Mouse (Mus musculus) kidney, embryonic 16.5 days (tissue): Measurements from ENCODE around the gene Pdzrn3. TPM values are rescaled to one million over a fixed set of nuclear protein-coding genes. Genes with fewer than 3 reads are reported as not detected.

Experiments used
- ATAC-seq: fragments of 200-750 bp; cut with Nextera tagmentation; 2 replicates; pipeline ENCODE4 v1.8.0; 2017; ENCODE audit warnings: moderate TSS enrichment; ENCODE audit not compliant: low FRiP score, low TSS enrichment
- H3K27ac ChIP-seq: fragments of 300-500 bp; sonication (generic); 2 replicates; pipeline ENCODE4 v1.5.1; 2014; ENCODE audit warnings: low read length
- H3K27me3 ChIP-seq: fragments of 300-500 bp; sonication (generic); 2 replicates; pipeline ENCODE4 v1.6.1; 2014; ENCODE audit warnings: low read length, control low read depth, mixed read lengths; ENCODE audit not compliant: insufficient read depth
- H3K36me3 ChIP-seq: fragments of 300-500 bp; sonication (generic); 2 replicates; pipeline ENCODE4 v1.6.1; 2014; ENCODE audit warnings: low read length, control low read depth, mixed read lengths; ENCODE audit not compliant: insufficient read depth
- H3K4me1 ChIP-seq: fragments of 300-500 bp; sonication (generic); 2 replicates; pipeline ENCODE4 v1.6.1; 2014; ENCODE audit warnings: low read length, control low read depth, mixed read lengths; ENCODE audit not compliant: insufficient read depth
- H3K4me2 ChIP-seq: fragments of 300-500 bp; sonication (generic); replicated peaks from 2 replicates; pipeline ENCODE4 v1.6.1; 2014; ENCODE audit warnings: low read depth, low read length
- H3K4me3 ChIP-seq: fragments of 300-500 bp; sonication (generic); 2 replicates; pipeline ENCODE4 v1.5.1; 2014; ENCODE audit warnings: mild to moderate bottlenecking, low read length
- H3K9ac ChIP-seq: fragments of 300-500 bp; sonication (generic); replicated peaks from 2 replicates; pipeline ENCODE4 v1.6.1; 2014; ENCODE audit warnings: low read length
- H3K9me3 ChIP-seq: fragments of 300-500 bp; sonication (generic); 2 replicates; pipeline ENCODE4 v1.6.1; 2016; ENCODE audit warnings: low read length, control low read depth
- WGBS: fragments of 180-500 bp; shearing (Covaris S2); extraction: QIAGEN DNeasy Blood & Tissue Kit; methylation state at CpG from one replicate; pipeline ENCODE4 v1.1.7; 2014; 5-methylcytosine and 5-hydroxymethylcytosine counted together
- polyA plus RNA-seq: library from polyadenylated mRNA; unstranded; fragments of >200 nt; fragmentation: Nextera tagmentation; extraction: Ambion mirVana; gene quantifications from 2 replicates; pipeline ENCODE4 v1.2.1, GENCODE M21; 2015

Pdzrn3 gene
- polyA plus RNA-seq, 1 experiment from 2014 or later, result 8.7 TPM

GRCm38 (mm10) chr6:101271378-101272135 lies 106.1 kb downstream of the Pdzrn3 start:
- 23% methylated on average over 15 of the region's 15 CpGs for WGBS

GRCm38 (mm10) chr6:101270095-101270826 lies 107.4 kb downstream of the Pdzrn3 start:
- Histone ChIP-seq H3K4me3 (no peak overlapping the region), H3K36me3 (no peaks in the 10 kb centered on the region), H3K27me3 (no peaks in the 10 kb centered on the region), H3K4me2 (no peak overlapping the region), H3K9me3 (no peaks in the 10 kb centered on the region), H3K27ac (no peak overlapping the region), H3K9ac (no peak overlapping the region), H3K4me1 (peaks cover 43% of the 10 kb centered on the region)
- ATAC-seq, result 0 out of 2 replicates have a peak, but pooled peaks have one; percentile 29
- WGBS, result 41% methylated on average over 7 of the region's 7 CpGs

More at GRCm38 (mm10) chr6:101271378-101272135, 106.1 kb downstream of the Pdzrn3 start:
- Histone ChIP-seq H3K4me2 (peak overlapping the region; percentile 19), H3K36me3 (no peaks in the 10 kb centered on the region), H3K9me3 (no peaks in the 10 kb centered on the region), H3K4me1 (peaks cover 43% of the 10 kb centered on the region), H3K4me3 (0 out of 2 replicates have a peak overlapping the region, but pooled peaks have one; percentile 3), H3K9ac (no peak overlapping the region), H3K27ac (0 out of 2 replicates have a peak overlapping the region, but pooled peaks have one; percentile 9), H3K27me3 (no peaks in the 10 kb centered on the region)
- peak; percentile 84 for ATAC-seq

DNA sequence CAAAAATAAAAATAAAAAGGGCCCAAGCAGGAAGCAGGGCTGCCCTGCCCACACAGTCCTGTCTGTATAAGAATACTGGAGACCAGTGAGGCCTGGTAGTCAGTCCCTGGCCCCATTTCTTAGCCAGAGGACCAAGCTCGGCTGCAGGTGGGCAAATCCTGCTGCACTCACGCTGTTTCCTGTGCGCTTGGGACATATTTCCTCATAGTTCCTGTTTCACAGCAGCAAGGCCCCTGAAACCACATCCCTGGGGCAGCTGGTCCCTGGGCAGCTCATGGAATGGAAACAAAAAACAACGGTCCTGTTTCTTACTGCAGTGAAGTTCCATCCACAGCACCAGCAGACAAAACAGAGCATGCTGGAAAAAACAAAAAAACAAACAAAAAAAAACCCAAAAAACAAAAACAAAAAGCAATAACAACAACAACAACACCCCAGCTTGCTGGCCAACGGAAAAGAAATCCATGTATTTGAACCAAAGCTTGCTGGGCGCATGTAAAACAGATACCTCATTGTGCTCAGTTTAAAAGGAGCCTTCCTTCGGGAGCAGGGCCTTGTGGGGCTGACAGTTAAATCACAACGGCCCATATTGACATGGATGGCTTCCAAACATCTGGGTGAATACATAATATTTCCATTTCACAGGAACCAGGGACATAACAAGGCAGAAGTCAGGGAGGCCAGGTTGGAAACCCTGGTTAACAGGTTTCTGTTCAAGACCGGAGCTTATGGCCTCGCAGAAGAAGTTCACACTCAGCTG lies 108.2 kb downstream of the Pdzrn3 start:
- ATAC-seq, result no peak
- 62% methylated on average over 10 of the region's 10 CpGs for WGBS

GRCm38 (mm10) chr6:101268266-101268665 lies 109.4 kb downstream of the Pdzrn3 start:
- Histone ChIP-seq H3K4me3 (no peak overlapping the region), H3K27ac (no peak overlapping the region), H3K9ac (no peak overlapping the region), H3K4me1 (peaks cover 41% of the 10 kb centered on the region), H3K4me2 (no peak overlapping the region), H3K27me3 (no peaks in the 10 kb centered on the region), H3K36me3 (no peaks in the 10 kb centered on the region), H3K9me3 (no peaks in the 10 kb centered on the region)
- no peak for ATAC-seq
- 52% methylated on average over 1 of the region's 1 CpGs for WGBS

More for the DNA sequence above, 108.2 kb downstream of the Pdzrn3 start:
- H3K27me3 ChIP-seq, result no peaks in the 10 kb centered on the region
- H3K27ac ChIP-seq, result no peak overlapping the region
- no peak overlapping the region for H3K4me3 ChIP-seq
- no peaks in the 10 kb centered on the region for H3K9me3 ChIP-seq
- H3K4me1 ChIP-seq, result peaks cover 43% of the 10 kb centered on the region
- no peak overlapping the region for H3K4me2 ChIP-seq
- no peak overlapping the region for H3K9ac ChIP-seq
- H3K36me3 ChIP-seq, result no peaks in the 10 kb centered on the region

- no peak overlapping the region for H3K4me3 ChIP-seq
- no peak overlapping the region for H3K9ac ChIP-seq
- H3K4me2 ChIP-seq, result no peak overlapping the region
- H3K9me3 ChIP-seq, result no peaks in the 10 kb centered on the region
- peak; percentile 52; the same call in 1 of the 2 replicates for ATAC-seq
- peaks cover 33% of the 10 kb centered on the region for H3K4me1 ChIP-seq
- WGBS, result 26% methylated on average over 1 of the region's 1 CpGs
- no peaks in the 10 kb centered on the region for H3K36me3 ChIP-seq
- H3K27ac ChIP-seq, result no peak overlapping the region
- H3K27me3 ChIP-seq, result no peaks in the 10 kb centered on the region
Observed at GRCm38 (mm10) chr6:101266787-101267186, 110.9 kb downstream of the Pdzrn3 start.

GRCm38 (mm10) chr6:101263544-101263943 lies 114.2 kb downstream of the Pdzrn3 start:
- no peak overlapping the region for H3K4me2 ChIP-seq
- H3K9me3 ChIP-seq, result no peaks in the 10 kb centered on the region
- 24% methylated on average over 4 of the region's 4 CpGs for WGBS
- H3K27me3 ChIP-seq, result no peaks in the 10 kb centered on the region
- peaks cover 8% of the 10 kb centered on the region for H3K4me1 ChIP-seq
- H3K36me3 ChIP-seq, result no peaks in the 10 kb centered on the region
- ATAC-seq, result no peak
- H3K27ac ChIP-seq, result no peak overlapping the region
- H3K9ac ChIP-seq, result no peak overlapping the region
- no peak overlapping the region for H3K4me3 ChIP-seq

DNA sequence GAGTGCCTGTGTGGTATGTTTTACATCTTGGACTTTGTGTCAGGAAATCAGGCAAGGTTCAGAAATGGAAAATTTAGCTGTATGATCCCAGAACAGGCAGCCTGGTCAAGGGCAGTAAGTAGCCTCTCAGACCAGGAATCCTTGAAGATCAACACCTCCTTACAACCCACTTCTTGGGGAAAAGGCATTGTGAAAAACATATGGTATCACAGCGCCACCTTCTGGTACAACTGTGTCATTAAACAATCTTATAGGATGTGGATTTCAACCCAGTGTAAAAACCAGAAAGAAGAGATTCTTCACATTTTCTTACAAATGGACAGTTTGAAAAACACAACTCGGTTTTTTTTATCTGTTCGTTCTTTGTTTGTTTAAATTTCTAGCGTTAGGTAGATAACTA lies 116.2 kb downstream of the Pdzrn3 start:
- H3K9me3 ChIP-seq, result no peaks in the 10 kb centered on the region
- no peaks in the 10 kb centered on the region for H3K36me3 ChIP-seq
- ATAC-seq, result no peak
- no peak overlapping the region for H3K9ac ChIP-seq
- no peaks in the 10 kb centered on the region for H3K27me3 ChIP-seq
- no peak overlapping the region for H3K4me2 ChIP-seq
- H3K4me1 ChIP-seq, result no peaks in the 10 kb centered on the region; the same call in 1 of the 2 replicates
- no peak overlapping the region for H3K27ac ChIP-seq
- H3K4me3 ChIP-seq, result no peak overlapping the region
- WGBS, result 13% methylated on average over 4 of the region's 4 CpGs

GRCm38 (mm10) chr6:101259411-101259810 lies 118.3 kb downstream of the Pdzrn3 start:
- Histone ChIP-seq H3K27ac (no peak overlapping the region), H3K4me1 (peaks cover 5% of the 10 kb centered on the region), H3K4me3 (no peak overlapping the region), H3K36me3 (no peaks in the 10 kb centered on the region), H3K27me3 (no peaks in the 10 kb centered on the region), H3K9me3 (no peaks in the 10 kb centered on the region), H3K4me2 (no peak overlapping the region), H3K9ac (no peak overlapping the region)
- WGBS, result 83% methylated on average over 5 of the region's 5 CpGs
- ATAC-seq, result no peak

DNA sequence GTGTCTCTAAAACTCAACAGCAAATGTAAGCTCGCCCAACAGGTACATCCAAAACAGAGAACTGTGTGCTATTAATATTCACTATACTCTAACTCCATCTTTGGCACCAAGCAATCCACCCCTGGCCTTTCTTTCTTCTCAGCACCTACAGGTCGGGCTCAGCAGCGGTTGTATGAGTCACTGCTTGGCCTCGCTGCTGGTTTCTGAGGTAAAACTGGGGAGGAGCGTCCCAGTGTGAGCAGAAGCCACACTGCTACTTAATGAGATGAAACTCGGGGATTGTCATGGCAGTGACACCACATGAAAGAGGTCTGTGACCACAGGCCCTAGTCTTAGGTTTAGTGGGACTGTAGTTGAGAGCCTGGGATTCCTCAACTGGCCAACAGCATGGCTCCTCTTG lies 120.3 kb downstream of the Pdzrn3 start:
- Histone ChIP-seq H3K27ac (no peak overlapping the region), H3K4me1 (peaks cover 14% of the 10 kb centered on the region; the same call in 1 of the 2 replicates), H3K9ac (no peak overlapping the region), H3K9me3 (no peaks in the 10 kb centered on the region), H3K4me2 (no peak overlapping the region), H3K36me3 (no peaks in the 10 kb centered on the region), H3K4me3 (no peak overlapping the region), H3K27me3 (no peaks in the 10 kb centered on the region)
- no peak for ATAC-seq
- WGBS, result 91% methylated on average over 6 of the region's 6 CpGs
